Mouse (Mus musculus): ENCODE results near the gene Ctps.
A peak's percentile ranks its signal among the peaks of the same experiment; 100 is the strongest.
"Not testable (repeated sequence)": the region's sequence is repeated elsewhere in the genome, so short reads cannot be mapped to it uniquely, and the experiment has no call there.

The Ctps gene

GRCm38 (mm10) chr4:120569486-120570437, at the start of gene Ctps:
Ctps (minus strand) TSS chr4:120570276.
- peak; percentile 97 for DNase-seq

GRCm38 (mm10) chr4:120616199-120617025, 46.3 kb upstream of the Ctps start:
- no peak for DNase-seq

GRCm38 (mm10) chr4:120615528-120616081, 45.5 kb upstream of the Ctps start:
- no peak for DNase-seq

GRCm38 (mm10) chr4:120614644-120615043, 44.6 kb upstream of the Ctps start:
- DNase-seq = no peak

GRCm38 (mm10) chr4:120613691-120614329, 43.7 kb upstream of the Ctps start:
- peak; percentile 28 for DNase-seq

- no peak for DNase-seq
Measured at GRCm38 (mm10) chr4:120612304-120613080, 42.4 kb upstream of the Ctps start.

GRCm38 (mm10) chr4:120611005-120611404, 40.9 kb upstream of the Ctps start:
- no peak for DNase-seq

- DNase-seq = no peak
Measured at GRCm38 (mm10) chr4:120606941-120607340, 36.9 kb upstream of the Ctps start.

GRCm38 (mm10) chr4:120602669-120603068, 32.6 kb upstream of the Ctps start:
- DNase-seq = no peak

GRCm38 (mm10) chr4:120601774-120602173, 31.7 kb upstream of the Ctps start:
- DNase-seq = no peak

GRCm38 (mm10) chr4:120598922-120599321, 28.8 kb upstream of the Ctps start:
- no peak for DNase-seq

- not testable (repeated sequence) for DNase-seq
Measured at GRCm38 (mm10) chr4:120596210-120596609, 26.1 kb upstream of the Ctps start.

- no peak for DNase-seq
Measured at GRCm38 (mm10) chr4:120590973-120591372, 20.9 kb upstream of the Ctps start.

- peak; percentile 42 for DNase-seq
Measured at GRCm38 (mm10) chr4:120589815-120590422, 19.8 kb upstream of the Ctps start.

- DNase-seq = no peak
Measured at GRCm38 (mm10) chr4:120589070-120589469, 19.0 kb upstream of the Ctps start.

- no peak for DNase-seq
Measured at GRCm38 (mm10) chr4:120588445-120588844, 18.4 kb upstream of the Ctps start, which contains the start of gene Gm8439. Gm8439 (plus strand) TSS chr4:120588745.

GRCm38 (mm10) chr4:120586986-120587385, 16.9 kb upstream of the Ctps start:
- DNase-seq = no peak

- DNase-seq = no peak
Measured at GRCm38 (mm10) chr4:120581711-120582110, 11.6 kb upstream of the Ctps start.

GRCm38 (mm10) chr4:120580894-120581293, 10.8 kb upstream of the Ctps start:
- no peak for DNase-seq

- no peak for DNase-seq
Measured at GRCm38 (mm10) chr4:120571691-120572090, 1.6 kb upstream of the Ctps start.

GRCm38 (mm10) chr4:120571070-120571464, 991 bp upstream of the Ctps start:
- no peak for DNase-seq

Data from right cerebral cortex, postnatal 4 days (tissue).